Mouse (Mus musculus): ENCODE results near the gene Tmc2. TPM values are rescaled to one million over a fixed set of nuclear protein-coding genes. Genes with fewer than 3 reads are reported as not detected.

Tmc2 gene
- polyA plus RNA-seq, 1 experiment: not detected

- Histone ChIP-seq H3K4me1 (ENCODE audit: control insufficient read depth, insufficient read depth, low read length) (no peaks in the 10 kb centered on the region), H3K4me3 (replicated peaks; ENCODE audit: extremely low read depth, low read depth, low read length) (no peak overlapping the region)
- DNase-seq: no peak
- WGBS: 77% methylated on average over 2 of the region's 2 CpGs
- TF ChIP-seq CTCF (IDR thresholded peaks at IDR 0.05; ENCODE audit: insufficient read depth, low read length) (no peak), POLR2A (IDR thresholded peaks at IDR 0.05; ENCODE audit: borderline replicate concordance, extremely low read depth, low read depth, low read length) (no peak)
Measured at GRCm38 (mm10) chr2:130211581-130211980, 16.6 kb downstream of the Tmc2 start.

- no peak overlapping the region for H3K4me3 ChIP-seq (replicated peaks; ENCODE audit: extremely low read depth, low read depth, low read length)
- H3K4me1 ChIP-seq (ENCODE audit: control insufficient read depth, insufficient read depth, low read length): no peaks in the 10 kb centered on the region
- DNase-seq: peak; percentile 5
- peak; percentile 21; the same call in 1 of the 2 replicates for TF ChIP-seq CTCF (IDR thresholded peaks at IDR 0.05; ENCODE audit: insufficient read depth, low read length)
- TF ChIP-seq POLR2A (IDR thresholded peaks at IDR 0.05; ENCODE audit: borderline replicate concordance, extremely low read depth, low read depth, low read length): no peak
- WGBS: 42% methylated on average over 9 of the region's 9 CpGs
Measured at GRCm38 (mm10) chr2:130246912-130247311, 51.9 kb downstream of the Tmc2 start.

- no peak overlapping the region for H3K4me3 ChIP-seq (replicated peaks; ENCODE audit: extremely low read depth, low read depth, low read length)
- DNase-seq: no peak
- WGBS: 66% methylated on average over 7 of the region's 7 CpGs
- H3K4me1 ChIP-seq (ENCODE audit: control insufficient read depth, insufficient read depth, low read length): no peaks in the 10 kb centered on the region
- TF ChIP-seq POLR2A (IDR thresholded peaks at IDR 0.05; ENCODE audit: borderline replicate concordance, extremely low read depth, low read depth, low read length) (no peak), CTCF (IDR thresholded peaks at IDR 0.05; ENCODE audit: insufficient read depth, low read length) (no peak)
Measured at GRCm38 (mm10) chr2:130248226-130248625, 53.2 kb downstream of the Tmc2 start.

DNA sequence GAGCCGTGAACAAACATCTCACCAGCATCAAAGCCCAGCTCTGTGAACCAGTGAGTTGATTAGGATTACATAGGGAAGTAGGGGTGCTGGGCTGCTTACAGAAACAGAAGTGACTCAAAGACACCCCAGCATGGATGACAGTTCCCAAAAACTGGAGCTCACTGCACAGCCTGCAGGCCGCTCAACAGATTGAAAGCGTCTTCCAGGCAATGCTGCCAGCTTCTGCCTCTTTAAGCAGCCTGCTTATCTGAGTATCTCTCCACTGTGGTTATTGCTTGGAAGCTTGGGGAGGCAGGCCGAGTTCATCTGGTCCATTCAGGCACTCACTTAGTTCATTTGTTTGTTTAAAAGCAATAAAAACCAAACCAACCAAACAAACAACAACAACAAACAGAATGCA is 61.8 kb downstream of the Tmc2 start:
- TF ChIP-seq POLR2A (IDR thresholded peaks at IDR 0.05; ENCODE audit: borderline replicate concordance, extremely low read depth, low read depth, low read length) (no peak), CTCF (IDR thresholded peaks at IDR 0.05; ENCODE audit: insufficient read depth, low read length) (no peak)
- Histone ChIP-seq H3K4me3 (replicated peaks; ENCODE audit: extremely low read depth, low read depth, low read length) (no peak overlapping the region), H3K4me1 (ENCODE audit: control insufficient read depth, insufficient read depth, low read length) (no peaks in the 10 kb centered on the region)
- WGBS: 67% methylated on average over 4 of the region's 4 CpGs
- DNase-seq: no peak

GRCm38 (mm10) chr2:130260822-130261221 is 65.8 kb downstream of the Tmc2 start:
- no peak for TF ChIP-seq POLR2A (IDR thresholded peaks at IDR 0.05; ENCODE audit: borderline replicate concordance, extremely low read depth, low read depth, low read length)
- no peak for TF ChIP-seq CTCF (IDR thresholded peaks at IDR 0.05; ENCODE audit: insufficient read depth, low read length)
- H3K4me3 ChIP-seq (replicated peaks; ENCODE audit: extremely low read depth, low read depth, low read length): no peak overlapping the region
- H3K4me1 ChIP-seq (ENCODE audit: control insufficient read depth, insufficient read depth, low read length): no peaks in the 10 kb centered on the region
- 71% methylated on average over 4 of the region's 4 CpGs for WGBS
- DNase-seq: no peak

- TF ChIP-seq CTCF (IDR thresholded peaks at IDR 0.05; ENCODE audit: insufficient read depth, low read length) (no peak), POLR2A (IDR thresholded peaks at IDR 0.05; ENCODE audit: borderline replicate concordance, extremely low read depth, low read depth, low read length) (no peak)
Measured at GRCm38 (mm10) chr2:130261914-130262313, 66.9 kb downstream of the Tmc2 start.

GRCm38 (mm10) chr2:130262398-130262797 is 67.4 kb downstream of the Tmc2 start:
- 34% methylated on average over 2 of the region's 2 CpGs for WGBS
- no peak overlapping the region for H3K4me3 ChIP-seq (replicated peaks; ENCODE audit: extremely low read depth, low read depth, low read length)
- TF ChIP-seq CTCF (IDR thresholded peaks at IDR 0.05; ENCODE audit: insufficient read depth, low read length) (no peak), POLR2A (IDR thresholded peaks at IDR 0.05; ENCODE audit: borderline replicate concordance, extremely low read depth, low read depth, low read length) (no peak)
- H3K4me1 ChIP-seq (ENCODE audit: control insufficient read depth, insufficient read depth, low read length): no peaks in the 10 kb centered on the region
- DNase-seq: no peak

More at GRCm38 (mm10) chr2:130261914-130262313, 66.9 kb downstream of the Tmc2 start:
- H3K4me3 ChIP-seq (replicated peaks; ENCODE audit: extremely low read depth, low read depth, low read length): no peak overlapping the region
- 61% methylated on average over 2 of the region's 2 CpGs for WGBS
- no peak for DNase-seq
- no peaks in the 10 kb centered on the region for H3K4me1 ChIP-seq (ENCODE audit: control insufficient read depth, insufficient read depth, low read length)

GRCm38 (mm10) chr2:130265520-130265919 is 70.5 kb downstream of the Tmc2 start:
- H3K4me1 ChIP-seq (ENCODE audit: control insufficient read depth, insufficient read depth, low read length): no peaks in the 10 kb centered on the region
- TF ChIP-seq CTCF (IDR thresholded peaks at IDR 0.05; ENCODE audit: insufficient read depth, low read length) (no peak), POLR2A (IDR thresholded peaks at IDR 0.05; ENCODE audit: borderline replicate concordance, extremely low read depth, low read depth, low read length) (no peak)
- H3K4me3 ChIP-seq (replicated peaks; ENCODE audit: extremely low read depth, low read depth, low read length): no peak overlapping the region
- 50% methylated on average over 1 of the region's 1 CpGs for WGBS
- DNase-seq: no peak

GRCm38 (mm10) chr2:130268074-130268473 is 73.1 kb downstream of the Tmc2 start:
- H3K4me1 ChIP-seq (ENCODE audit: control insufficient read depth, insufficient read depth, low read length): no peaks in the 10 kb centered on the region
- no peak for DNase-seq
- 59% methylated on average over 7 of the region's 7 CpGs for WGBS

DNA sequence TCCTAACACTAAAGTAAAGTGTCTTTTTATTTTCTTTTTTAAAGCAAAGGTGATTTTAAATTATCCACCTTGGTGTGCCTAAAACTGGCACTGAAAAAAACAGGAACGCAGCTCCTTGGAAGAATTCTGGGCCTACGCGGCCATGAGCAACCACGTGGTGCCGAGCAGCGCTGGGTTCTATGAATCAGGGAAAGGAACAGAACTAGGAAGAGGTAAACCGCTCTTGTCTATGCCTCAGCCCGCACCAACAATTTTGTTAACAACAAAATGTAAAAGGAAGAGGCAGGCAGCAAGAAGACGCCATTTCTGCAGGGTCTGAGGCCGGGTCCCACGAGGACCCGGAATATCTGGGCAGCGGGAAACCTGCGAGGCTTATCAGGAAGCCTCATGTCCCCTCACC is 78.7 kb downstream of the Tmc2 start:
- DNase-seq: no peak

More at GRCm38 (mm10) chr2:130268074-130268473, 73.1 kb downstream of the Tmc2 start:
- H3K4me3 ChIP-seq (replicated peaks; ENCODE audit: extremely low read depth, low read depth, low read length): no peak overlapping the region
- TF ChIP-seq POLR2A (IDR thresholded peaks at IDR 0.05; ENCODE audit: borderline replicate concordance, extremely low read depth, low read depth, low read length) (no peak), CTCF (IDR thresholded peaks at IDR 0.05; ENCODE audit: insufficient read depth, low read length) (no peak)

More for the DNA sequence above, 78.7 kb downstream of the Tmc2 start:
- Histone ChIP-seq H3K4me3 (replicated peaks; ENCODE audit: extremely low read depth, low read depth, low read length) (peak overlapping the region; percentile 74), H3K4me1 (ENCODE audit: control insufficient read depth, insufficient read depth, low read length) (peaks cover 3% of the 10 kb centered on the region; the same call in 1 of the 2 replicates)
- TF ChIP-seq POLR2A (IDR thresholded peaks at IDR 0.05; ENCODE audit: borderline replicate concordance, extremely low read depth, low read depth, low read length): no peak
- TF ChIP-seq CTCF (IDR thresholded peaks at IDR 0.05; ENCODE audit: insufficient read depth, low read length): no peak
- WGBS: 2% methylated on average over 14 of the region's 14 CpGs

Data from lung, adult 2 months (tissue).